Mouse (Mus musculus): ENCODE measurements at regions not wholly inside any gene's neighbourhood (a gene's known extent, or its start where the extent isn't known, plus 50 kb on each side); places are given as distances from the start of the nearest gene placed in this dataset.
"Not testable (repeated sequence)": the region's sequence is repeated elsewhere in the genome, so short reads cannot be mapped to it uniquely, and the experiment has no call there.

GRCm38 (mm10) chr10:15759983-15760723, 1042.1 kb upstream of the Gje1 start:
- Histone ChIP-seq H3K4me1 (ENCODE audit: control insufficient read depth, insufficient read depth, low read length) (no peaks in the 10 kb centered on the region), H3K27ac (ENCODE audit: insufficient read depth, low read length) (no peak overlapping the region), H3K4me3 (ENCODE audit: insufficient read depth, low read length) (no peak overlapping the region)
- TF ChIP-seq CTCF (IDR thresholded peaks at IDR 0.05; ENCODE audit: extremely low read depth, insufficient read depth, low read length) = no peak
- no peak for TF ChIP-seq POLR2A (IDR thresholded peaks at IDR 0.05; ENCODE audit: extremely low read depth, insufficient read depth, low read length)

- H3K4me3 ChIP-seq (ENCODE audit: insufficient read depth, low read length) = no peak overlapping the region
- TF ChIP-seq POLR2A (IDR thresholded peaks at IDR 0.05; ENCODE audit: extremely low read depth, insufficient read depth, low read length) = no peak
- TF ChIP-seq CTCF (IDR thresholded peaks at IDR 0.05; ENCODE audit: extremely low read depth, insufficient read depth, low read length) = no peak
- H3K4me1 ChIP-seq (ENCODE audit: control insufficient read depth, insufficient read depth, low read length) = no peaks in the 10 kb centered on the region
- H3K27ac ChIP-seq (ENCODE audit: insufficient read depth, low read length) = no peak overlapping the region
Observed at GRCm38 (mm10) chr10:15759576-15759975, 1041.6 kb upstream of the Gje1 start.

GRCm38 (mm10) chr10:15757503-15757902, 1039.5 kb upstream of the Gje1 start:
- no peak overlapping the region for H3K27ac ChIP-seq (ENCODE audit: insufficient read depth, low read length)
- no peak for TF ChIP-seq CTCF (IDR thresholded peaks at IDR 0.05; ENCODE audit: extremely low read depth, insufficient read depth, low read length)
- TF ChIP-seq POLR2A (IDR thresholded peaks at IDR 0.05; ENCODE audit: extremely low read depth, insufficient read depth, low read length) = no peak
- H3K4me1 ChIP-seq (ENCODE audit: control insufficient read depth, insufficient read depth, low read length) = no peaks in the 10 kb centered on the region
- H3K4me3 ChIP-seq (ENCODE audit: insufficient read depth, low read length) = no peak overlapping the region

DNA sequence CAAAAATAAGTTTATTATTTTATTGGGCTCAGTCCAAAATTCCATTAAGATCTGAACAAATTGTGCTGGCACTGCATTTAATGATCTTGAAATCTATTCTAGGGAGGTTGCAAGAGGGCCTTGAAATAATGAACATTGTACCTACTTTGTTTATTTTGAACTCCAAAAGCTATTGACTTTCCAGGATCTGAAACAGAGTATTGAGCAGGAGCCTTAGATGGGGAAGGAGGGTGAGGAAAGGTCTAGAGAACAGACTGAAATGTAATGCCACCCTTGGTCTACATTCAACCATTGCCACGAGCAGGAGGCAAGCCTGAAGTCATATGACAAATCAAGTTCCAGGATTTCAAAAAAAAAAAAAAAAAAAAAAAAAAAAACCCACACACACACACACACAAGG, 1028.9 kb upstream of the Gje1 start:
- TF ChIP-seq CTCF (IDR thresholded peaks at IDR 0.05; ENCODE audit: extremely low read depth, insufficient read depth, low read length) = no peak
- TF ChIP-seq POLR2A (IDR thresholded peaks at IDR 0.05; ENCODE audit: extremely low read depth, insufficient read depth, low read length) = no peak
- Histone ChIP-seq H3K27ac (ENCODE audit: insufficient read depth, low read length) (no peak overlapping the region), H3K4me1 (ENCODE audit: control insufficient read depth, insufficient read depth, low read length) (no peaks in the 10 kb centered on the region), H3K4me3 (ENCODE audit: insufficient read depth, low read length) (no peak overlapping the region)

GRCm38 (mm10) chr10:15738630-15739029, 1020.6 kb upstream of the Gje1 start:
- TF ChIP-seq POLR2A (IDR thresholded peaks at IDR 0.05; ENCODE audit: extremely low read depth, insufficient read depth, low read length) (no peak), CTCF (IDR thresholded peaks at IDR 0.05; ENCODE audit: extremely low read depth, insufficient read depth, low read length) (no peak)
- Histone ChIP-seq H3K4me1 (ENCODE audit: control insufficient read depth, insufficient read depth, low read length) (no peaks in the 10 kb centered on the region), H3K4me3 (ENCODE audit: insufficient read depth, low read length) (no peak overlapping the region), H3K27ac (ENCODE audit: insufficient read depth, low read length) (no peak overlapping the region)

- no peaks in the 10 kb centered on the region for H3K4me1 ChIP-seq (ENCODE audit: control insufficient read depth, insufficient read depth, low read length)
- TF ChIP-seq POLR2A (IDR thresholded peaks at IDR 0.05; ENCODE audit: extremely low read depth, insufficient read depth, low read length) (no peak), CTCF (IDR thresholded peaks at IDR 0.05; ENCODE audit: extremely low read depth, insufficient read depth, low read length) (no peak)
- H3K27ac ChIP-seq (ENCODE audit: insufficient read depth, low read length) = no peak overlapping the region
- no peak overlapping the region for H3K4me3 ChIP-seq (ENCODE audit: insufficient read depth, low read length)
Observed at GRCm38 (mm10) chr10:15731318-15731717, 1013.3 kb upstream of the Gje1 start.

GRCm38 (mm10) chr10:15697946-15698345, 979.9 kb upstream of the Gje1 start:
- Histone ChIP-seq H3K4me3 (ENCODE audit: insufficient read depth, low read length) (no peak overlapping the region), H3K4me1 (ENCODE audit: control insufficient read depth, insufficient read depth, low read length) (no peaks in the 10 kb centered on the region), H3K27ac (ENCODE audit: insufficient read depth, low read length) (no peak overlapping the region)
- TF ChIP-seq CTCF (IDR thresholded peaks at IDR 0.05; ENCODE audit: extremely low read depth, insufficient read depth, low read length) (no peak), POLR2A (IDR thresholded peaks at IDR 0.05; ENCODE audit: extremely low read depth, insufficient read depth, low read length) (no peak)

GRCm38 (mm10) chr10:15697050-15697449, 979.0 kb upstream of the Gje1 start:
- Histone ChIP-seq H3K4me3 (ENCODE audit: insufficient read depth, low read length) (no peak overlapping the region), H3K27ac (ENCODE audit: insufficient read depth, low read length) (no peak overlapping the region), H3K4me1 (ENCODE audit: control insufficient read depth, insufficient read depth, low read length) (no peaks in the 10 kb centered on the region)
- no peak for TF ChIP-seq POLR2A (IDR thresholded peaks at IDR 0.05; ENCODE audit: extremely low read depth, insufficient read depth, low read length)
- no peak for TF ChIP-seq CTCF (IDR thresholded peaks at IDR 0.05; ENCODE audit: extremely low read depth, insufficient read depth, low read length)

DNA sequence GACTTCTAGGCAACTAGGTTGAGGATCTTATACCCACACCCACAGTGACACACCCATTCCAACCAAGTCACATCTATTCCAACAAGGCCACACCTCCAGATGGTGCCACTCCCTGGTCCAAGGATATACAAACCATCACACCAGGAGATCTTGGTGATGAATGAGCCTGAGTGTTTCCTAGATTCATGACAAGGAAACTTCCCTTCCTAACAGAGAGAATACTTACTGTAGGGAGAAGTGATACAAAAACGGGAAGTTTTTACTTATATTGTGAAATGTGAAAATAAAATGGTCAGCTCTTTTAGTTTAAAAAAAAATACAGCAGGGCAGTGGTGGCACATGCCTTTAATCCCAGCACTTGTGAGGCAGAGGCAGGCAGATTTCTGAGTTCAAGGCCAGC, 953.6 kb upstream of the Gje1 start:
- H3K27ac ChIP-seq (ENCODE audit: insufficient read depth, low read length); H3K4me3 ChIP-seq (ENCODE audit: insufficient read depth, low read length); H3K4me1 ChIP-seq (ENCODE audit: control insufficient read depth, insufficient read depth, low read length): not testable (repeated sequence)

Data from cortical plate, adult 2 months (tissue).